Mouse (Mus musculus) CH12.LX (cell line): ENCODE data around the gene Klhl20. TPM values are rescaled to one million over a fixed set of nuclear protein-coding genes. Genes with fewer than 3 reads are reported as not detected.

Experiments
- DNase-seq: peaks from one replicate; pipeline ENCODE4 v3.0.0-alpha.2; 2013; ENCODE audit errors: extremely low read depth
- H3K27ac ChIP-seq: 2 replicates; pipeline ENCODE4 v1.5.1; 2012; ENCODE audit warnings: low read depth, mild to moderate bottlenecking, control low read depth, moderate library complexity; ENCODE audit not compliant: insufficient read depth
- H3K27me3 ChIP-seq: replicated peaks from 2 replicates; pipeline ENCODE3; 2012; ENCODE audit warnings: inconsistent platforms
- H3K36me3 ChIP-seq, 2 experiments: replicated peaks in 1 of 2; 2 replicates each; pipeline versions ENCODE3 to v1.6.1; 2012; ENCODE audit warnings: inconsistent platforms in 1 of 2, low read length in 1 of 2, mild to moderate bottlenecking in 1 of 2, mixed read lengths in 1 of 2, moderate library complexity in 1 of 2; ENCODE audit not compliant: control insufficient read depth in 1 of 2, insufficient read depth in 1 of 2
- H3K4me1 ChIP-seq, 2 experiments: 2 replicates each; pipeline ENCODE4 v1.6.1; 2012; ENCODE audit warnings: inconsistent platforms in 1 of 2, moderate library complexity in 1 of 2; ENCODE audit not compliant: insufficient read depth in 2 of 2, control insufficient read depth in 1 of 2
- H3K4me2 ChIP-seq: 2 replicates; pipeline ENCODE4 v1.6.1; 2012; ENCODE audit warnings: low read depth, mild to moderate bottlenecking, control low read depth; ENCODE audit not compliant: poor library complexity, insufficient read depth, severe bottlenecking
- H3K4me3 ChIP-seq, 3 experiments: fragments of 150-350 bp in 1 of 3; sonication (generic) in 1 of 3; replicated peaks in 1 of 3; 2 replicates each; pipeline versions ENCODE3 to v1.5.1; 2011 to 2012; ENCODE audit warnings: low read depth in 2 of 3, low read length in 2 of 3, mild to moderate bottlenecking in 2 of 3, moderate library complexity in 2 of 3, control low read depth in 1 of 3, improper control_type of control experiment in 1 of 3, inconsistent platforms in 1 of 3, mixed read lengths in 1 of 3; ENCODE audit not compliant: poor library complexity in 1 of 3
- H3K79me2 ChIP-seq: replicated peaks from 2 replicates; pipeline ENCODE4 v1.6.1; 2012; ENCODE audit warnings: mild to moderate bottlenecking, moderate library complexity; ENCODE audit not compliant: control insufficient read depth, poor library complexity, insufficient read depth, severe bottlenecking; ENCODE audit errors: extremely low read depth
- H3K9ac ChIP-seq: 2 replicates; pipeline ENCODE4 v1.6.1; 2012; ENCODE audit warnings: low read depth, mild to moderate bottlenecking, control low read depth, moderate library complexity; ENCODE audit not compliant: insufficient read depth
- H3K9me3 ChIP-seq: replicated peaks from 2 replicates; pipeline ENCODE3; 2012; ENCODE audit warnings: low read length, inconsistent platforms, mixed read lengths
- BHLHE40 ChIP-seq: IDR thresholded peaks from 2 replicates; pipeline ENCODE4 v1.6.1; 2011; ENCODE audit warnings: mild to moderate bottlenecking, low read depth, low read length, improper control_type of control experiment
- CHD1 ChIP-seq: IDR thresholded peaks from 2 replicates; pipeline ENCODE4 v1.6.1; 2012; ENCODE audit warnings: low read depth, low read length, improper control_type of control experiment, inconsistent platforms
- CTCF ChIP-seq, 2 experiments: IDR thresholded peaks in 1 of 2; conservative IDR thresholded peaks in 1 of 2; 2 replicates each; pipeline ENCODE4 v1.5.1; 2011 to 2012; ENCODE audit warnings: low read depth in 2 of 2, low read length in 2 of 2, improper control_type of control experiment in 1 of 2, inconsistent platforms in 1 of 2, mild to moderate bottlenecking in 1 of 2, moderate library complexity in 1 of 2
- EP300 ChIP-seq: IDR thresholded peaks from 2 replicates; pipeline ENCODE4 v1.6.1; 2011; ENCODE audit warnings: low read length, improper control_type of control experiment
- GABPA ChIP-seq: IDR thresholded peaks from 2 replicates; pipeline ENCODE4 v1.6.1; 2012; ENCODE audit warnings: low read depth, low read length, improper control_type of control experiment, inconsistent platforms; ENCODE audit not compliant: insufficient replicate concordance
- HCFC1 ChIP-seq: IDR thresholded peaks from 2 replicates; pipeline ENCODE4 v1.6.1; 2012; ENCODE audit warnings: low read depth, mild to moderate bottlenecking, inconsistent platforms, low read length, improper control_type of control experiment
- IRF4 ChIP-seq: IDR thresholded peaks from 2 replicates; pipeline ENCODE4 v1.6.1; 2014; ENCODE audit warnings: low read depth, mild to moderate bottlenecking, inconsistent platforms, low read length, improper control_type of control experiment
- JUND ChIP-seq: conservative IDR thresholded peaks from 2 replicates; pipeline ENCODE4 v1.6.1; 2011; ENCODE audit warnings: low read depth, low read length, improper control_type of control experiment
- KAT2A ChIP-seq: IDR thresholded peaks from 2 replicates; pipeline ENCODE4 v1.6.1; 2012; ENCODE audit warnings: low read length, improper control_type of control experiment, inconsistent platforms; ENCODE audit not compliant: insufficient replicate concordance
- MAFK ChIP-seq: IDR thresholded peaks from 2 replicates; pipeline ENCODE4 v1.6.1; 2011; ENCODE audit warnings: low read length, improper control_type of control experiment; ENCODE audit not compliant: insufficient replicate concordance
- MEF2A ChIP-seq: IDR thresholded peaks from 2 replicates; pipeline ENCODE4 v1.6.1; 2014; ENCODE audit warnings: low read depth, mild to moderate bottlenecking, inconsistent platforms, low read length, improper control_type of control experiment, borderline replicate concordance
- MXI1 ChIP-seq: IDR thresholded peaks from 2 replicates; pipeline ENCODE4 v1.6.1; 2011; ENCODE audit warnings: mild to moderate bottlenecking, low read depth, low read length, improper control_type of control experiment
- MYC ChIP-seq: IDR thresholded peaks from 2 replicates; pipeline ENCODE4 v1.6.1; 2011; ENCODE audit warnings: low read depth, mild to moderate bottlenecking, improper control_type of control experiment, low read length
- NELFE ChIP-seq: IDR thresholded peaks from 2 replicates; pipeline ENCODE4 v1.6.1; 2011; ENCODE audit warnings: low read depth, low read length, improper control_type of control experiment
- POLR2A ChIP-seq: IDR thresholded peaks from 2 replicates; pipeline ENCODE4 v1.6.1; 2011; ENCODE audit warnings: low read depth, mild to moderate bottlenecking, improper control_type of control experiment, low read length
- RCOR1 ChIP-seq: conservative IDR thresholded peaks from 2 replicates; pipeline ENCODE4 v1.6.1; 2012; ENCODE audit warnings: low read depth, mild to moderate bottlenecking, inconsistent platforms, low read length, improper control_type of control experiment
- TBP ChIP-seq: conservative IDR thresholded peaks from 2 replicates; pipeline ENCODE4 v1.6.1; 2011; ENCODE audit warnings: low read depth, low read length, improper control_type of control experiment
- UBTF ChIP-seq: IDR thresholded peaks from 2 replicates; pipeline ENCODE4 v1.6.1; 2012; ENCODE audit warnings: low read depth, mild to moderate bottlenecking, inconsistent platforms, low read length, improper control_type of control experiment, moderate library complexity
- dilution Hi-C: fragments of 300-500 bp; cut with MboI; formaldehyde crosslinking; loops from 2 replicates; pipeline ENCODE4 v1.14.3; 2020; ENCODE audit warnings: low sequenced_read_pairs; ENCODE audit not compliant: extremely low pct_unique_long_range_greater_than_20kb, extremely low pct_ligation_motif_present
- in situ Hi-C: fragments of 300-500 bp; cut with MboI; formaldehyde crosslinking; loops from 3 replicates; pipeline ENCODE4 v1.14.3; 2019; ENCODE audit warnings: low sequenced_read_pairs, low pct_ligation_motif_present, low pct_unique_long_range_greater_than_20kb, mixed read lengths
- polyA plus RNA-seq: library from polyadenylated mRNA; unstranded; fragments of >175 nt; gene quantifications from 2 replicates; pipeline ENCODE4 v1.2.1, GENCODE M21; 2012; ENCODE audit warnings: low read depth; ENCODE audit not compliant: insufficient read length
- total RNA-seq, 2 experiments: library from RNA; depleted of rRNA; stranded (reverse); fragments of 300-350 nt in 1 of 2; fragments of >200 nt in 1 of 2; gene quantifications; 2 replicates each; pipeline ENCODE4 v1.2.3; 2012 to 2014

Klhl20 gene
- total and polyA plus RNA-seq, 3 experiments, result 7.9 to 16.3 (median 8.3) TPM

DNA sequence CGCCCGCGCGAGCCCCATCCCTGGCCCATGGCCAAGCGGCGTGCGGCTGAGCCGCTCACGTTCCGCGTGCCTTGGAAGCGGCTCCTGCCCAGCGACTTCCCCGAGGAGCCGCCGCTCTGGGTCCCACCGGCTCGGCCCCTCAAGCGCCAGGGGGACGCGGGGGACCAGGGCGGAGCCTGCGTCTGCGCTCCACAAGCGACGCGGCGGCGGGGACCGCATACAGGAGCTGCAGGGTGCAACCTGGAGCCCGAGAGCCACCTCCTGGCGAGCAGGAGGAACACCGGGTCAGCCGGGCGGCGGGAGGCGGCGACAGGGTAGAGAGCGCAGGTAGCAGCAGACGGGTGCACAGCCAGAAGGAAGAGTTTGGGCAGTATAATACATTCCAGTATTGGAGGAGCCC lies 39.3 kb upstream of the Klhl20 start (continued):
- TF ChIP-seq CTCF (conservative IDR thresholded peaks at IDR 0.05 in 1 of 2, IDR thresholded peaks at IDR 0.05 in 1 of 2; ENCODE audit: low read depth in 2 of 2, low read length in 2 of 2) (peak in 1 of 2 experiments; percentile 80; a peak in 2 of 4 replicates), MXI1 (no peak), NELFE (no peak), KAT2A (no peak), JUND (no peak), MAFK (no peak), UBTF (no peak), MEF2A (no peak), EP300 (no peak), RCOR1 (no peak), BHLHE40 (no peak)

DNA sequence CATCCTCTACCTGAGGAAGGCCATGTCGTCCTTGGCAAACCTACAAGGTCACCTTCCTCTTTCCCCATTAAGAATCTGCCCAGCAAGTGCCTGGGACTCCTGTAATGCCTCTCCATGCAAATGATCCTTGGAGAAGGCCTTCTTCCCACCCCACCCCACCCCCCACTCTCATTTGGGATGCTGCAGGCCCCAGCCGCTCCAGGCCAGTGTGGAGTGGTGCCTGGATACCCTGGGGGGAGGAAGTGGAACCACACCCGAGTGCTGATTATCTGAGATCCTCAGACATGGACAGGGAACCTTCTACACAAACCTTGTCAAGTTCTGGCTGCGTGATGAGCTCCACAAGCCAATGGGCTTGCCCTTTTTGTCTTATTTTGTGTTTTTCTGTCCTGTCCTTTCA lies 29.0 kb upstream of the Klhl20 start:
- H3K36me3 ChIP-seq, result no peaks in the 10 kb centered on the region
- H3K4me3 ChIP-seq, result no peak overlapping the region
- dilution Hi-C loops (no loop called here), in situ Hi-C loops (no loop called here)
- H3K9me3 ChIP-seq, result peaks cover 2% of the 10 kb centered on the region
- TF ChIP-seq MEF2A (no peak), RCOR1 (no peak), POLR2A (no peak), JUND (no peak), CHD1 (no peak), HCFC1 (no peak), GABPA (no peak)
- no peak for DNase-seq
- no peaks in the 10 kb centered on the region for H3K79me2 ChIP-seq
- H3K27me3 ChIP-seq, result no peaks in the 10 kb centered on the region
- 0 out of 4 replicates have a peak, but pooled peaks cover 0 to 4% of the 10 kb centered on the region in 2 experiments for H3K4me1 ChIP-seq
- no peak overlapping the region for H3K9ac ChIP-seq
- H3K4me2 ChIP-seq, result 0 out of 2 replicates have a peak overlapping the region, but pooled peaks have one; percentile 14
- H3K27ac ChIP-seq, result no peak overlapping the region

GRCm38 (mm10) chr1:161159214-161159613 lies 27.9 kb upstream of the Klhl20 start, which contains the start of gene Tex50:
Gene Tex50, minus strand, starts transcription at chr1:161159314.
- no peak for DNase-seq
- Histone ChIP-seq H3K36me3 (no peaks in the 10 kb centered on the region), H3K79me2 (no peaks in the 10 kb centered on the region), H3K4me1 (0 out of 4 replicates have a peak, but pooled peaks cover 0 to 4% of the 10 kb centered on the region in 2 experiments), H3K27me3 (no peaks in the 10 kb centered on the region), H3K9me3 (peaks cover 2% of the 10 kb centered on the region), H3K27ac (no peak within 1 kb of the TSS), H3K9ac (no peak within 1 kb of the TSS), H3K4me2 (0 out of 2 replicates have a peak within 1 kb of the TSS, but pooled peaks have one; percentile 14)
- in situ Hi-C loops (no loop called here), dilution Hi-C loops (no loop called here)
- TF ChIP-seq MYC (no peak), EP300 (no peak), IRF4 (no peak), MEF2A (no peak), UBTF (no peak), MAFK (no peak), TBP (no peak), NELFE (no peak)
- TF ChIP-seq, all 38 proteins: peak for 0
- no peak within 1 kb of the TSS for H3K4me3 ChIP-seq
